Mouse (Mus musculus) large intestine, adult 2 months (tissue): ENCODE measurements around the gene Gm21962. TPM values are rescaled to one million over a fixed set of nuclear protein-coding genes. Genes with fewer than 3 reads are reported as not detected.
"Not testable (repeated sequence)": the region's sequence is repeated elsewhere in the genome, so short reads cannot be mapped to it uniquely, and the experiment has no call there.

Experiments used
- DNase-seq: peaks from one replicate; pipeline ENCODE4 v3.0.0-alpha.2; 2012; ENCODE audit warnings: low read depth, low spot score
- WGBS: fragments of 180-500 bp; shearing (Covaris S2); methylation state at CpG from one replicate; pipeline ENCODE4 v1.1.7; 2018; 5-methylcytosine and 5-hydroxymethylcytosine counted together
- polyA plus RNA-seq: library from polyadenylated mRNA; depleted of rRNA; stranded (reverse); fragments of >200 nt; gene quantifications from 2 replicates; pipeline ENCODE4 v1.2.3, GENCODE M21; 2012; rRNA removed

Gene Gm21962
- polyA plus RNA-seq: not detected in 2 replicates

GRCm38 (mm10) chr3:137671224-137671623 lies at the start of gene Gm21962:
Gene Gm21962, plus strand, starts transcription at chr3:137671524.
- DNase-seq: not testable (repeated sequence)
- no CpG with 5 or more reads among the region's 3 CpGs for WGBS

- DNase-seq: no peak
- 61% methylated on average over 6 of the region's 6 CpGs for WGBS
These were observed 49.2 kb upstream of the Gm21962 start for GRCm38 (mm10) chr3:137622091-137622490.

GRCm38 (mm10) chr3:137622895-137623580 lies 48.3 kb upstream of the Gm21962 start:
- no peak for DNase-seq
- 52% methylated on average over 14 of the region's 14 CpGs for WGBS

- DNase-seq: no peak
- 2% methylated on average over 47 of the region's 47 CpGs for WGBS
These were observed 47.6 kb upstream of the Gm21962 start for GRCm38 (mm10) chr3:137623581-137624362.

- no peak for DNase-seq
- WGBS: 80% methylated on average over 5 of the region's 5 CpGs
These were observed 46.3 kb upstream of the Gm21962 start for GRCm38 (mm10) chr3:137625054-137625453.

GRCm38 (mm10) chr3:137633726-137634125 lies 37.6 kb upstream of the Gm21962 start:
- 70% methylated on average over 10 of the region's 10 CpGs for WGBS
- DNase-seq: no peak

GRCm38 (mm10) chr3:137636571-137636970 lies 34.8 kb upstream of the Gm21962 start:
- WGBS: 86% methylated on average over 4 of the region's 4 CpGs

GRCm38 (mm10) chr3:137641238-137641637 lies 30.1 kb upstream of the Gm21962 start:
- 88% methylated on average over 5 of the region's 5 CpGs for WGBS
- DNase-seq: no peak

More at GRCm38 (mm10) chr3:137636571-137636970, 34.8 kb upstream of the Gm21962 start:
- DNase-seq: no peak

- DNase-seq: no peak
- WGBS: 67% methylated on average over 8 of the region's 8 CpGs
These were observed 29.2 kb upstream of the Gm21962 start for GRCm38 (mm10) chr3:137642137-137642536.

GRCm38 (mm10) chr3:137642568-137642967 lies 28.8 kb upstream of the Gm21962 start:
- 80% methylated on average over 3 of the region's 3 CpGs for WGBS
- DNase-seq: no peak

- DNase-seq: no peak
- WGBS: 92% methylated on average over 3 of the region's 3 CpGs
These were observed 27.2 kb upstream of the Gm21962 start for GRCm38 (mm10) chr3:137644081-137644480.

GRCm38 (mm10) chr3:137644947-137645346 lies 26.4 kb upstream of the Gm21962 start:
- DNase-seq: no peak
- 58% methylated on average over 6 of the region's 6 CpGs for WGBS

- no peak for DNase-seq
- WGBS: 71% methylated on average over 12 of the region's 12 CpGs
These were observed 23.8 kb upstream of the Gm21962 start for GRCm38 (mm10) chr3:137647427-137648100.

GRCm38 (mm10) chr3:137649112-137649511 lies 22.2 kb upstream of the Gm21962 start:
- no peak for DNase-seq
- 70% methylated on average over 5 of the region's 5 CpGs for WGBS

GRCm38 (mm10) chr3:137652853-137653252 lies 18.5 kb upstream of the Gm21962 start:
- WGBS: 86% methylated on average over 2 of the region's 2 CpGs
- no peak for DNase-seq

GRCm38 (mm10) chr3:137680923-137681322 lies 9.6 kb downstream of the Gm21962 start:
- no peak for DNase-seq
- 16% methylated on average over 3 of the region's 3 CpGs for WGBS

- DNase-seq: no peak
- WGBS: 57% methylated on average over 7 of the region's 7 CpGs
These were observed 11.8 kb downstream of the Gm21962 start for GRCm38 (mm10) chr3:137682911-137683806.

GRCm38 (mm10) chr3:137683807-137684403 lies 12.6 kb downstream of the Gm21962 start:
- WGBS: 75% methylated on average over 6 of the region's 6 CpGs
- DNase-seq: no peak

- 84% methylated on average over 2 of the region's 2 CpGs for WGBS
- DNase-seq: no peak
These were observed 15.6 kb downstream of the Gm21962 start for GRCm38 (mm10) chr3:137686932-137687331.
